8 mouse cellular contexts compared by ENCODE assay signal in genomic region chr15:77797609-77798411, GRCm38 (mm10). TPM values are rescaled to one million over a fixed set of nuclear protein-coding genes. Genes with fewer than 3 reads are reported as not detected.
A peak's percentile ranks its signal among the peaks of the same experiment; 100 is the strongest.
DNase-seq lines count a peak whose midpoint lies in the region; ATAC-seq and TF ChIP-seq lines count a peak whose summit lies in the region.
"Had no signal": no experiment of that assay in that cellular context is flagged by ENCODE, and none has a peak within 500 bp of the region (broad histone marks: within the 10 kb centered on the region; RNA-seq: fewer than 3 reads in every experiment).

No protein-coding gene starts in this region.

- H3K27me3 ChIP-seq in ES-Bruce4 (ENCODE audit: control insufficient read depth, insufficient read depth, low read length, poor library complexity, severe bottlenecking): no peaks in the 10 kb centered on the region
- H3K27me3 ChIP-seq in forebrain, embryonic 15.5 days: no peaks in the 10 kb centered on the region
- H3K27me3 ChIP-seq in intestine, embryonic 15.5 days (replicated peaks): no peaks in the 10 kb centered on the region
- no peaks in the 10 kb centered on the region for H3K27me3 ChIP-seq in lung, postnatal 0 days (replicated peaks; ENCODE audit: insufficient read depth, low read length)

- no peak for TF ChIP-seq EP300 in ES-Bruce4 (IDR thresholded peaks at IDR 0.05; ENCODE audit: insufficient read depth, low read depth, low read length)
- peak; percentile 33; the same call in 1 of the 2 replicates for TF ChIP-seq EP300 in lung, postnatal 0 days (IDR thresholded peaks at IDR 0.05)

- peak; percentile 90 for DNase-seq in adrenal gland, adult 2 months
- peak; percentile 80 for DNase-seq in lung, postnatal 0 days (ENCODE audit: low spot score)
- DNase-seq in thymus, postnatal 36 days: no peak
- DNase-seq in left cerebral cortex, adult 18-20 months (ENCODE audit: low spot score in 2 of 2): no peak

- H3K9ac ChIP-seq in ES-Bruce4 (ENCODE audit: low read depth, poor library complexity, severe bottlenecking): 0 out of 2 replicates have a peak overlapping the region, but pooled peaks have one; percentile 4
- H3K9ac ChIP-seq in forebrain, embryonic 15.5 days (replicated peaks): no peak overlapping the region
- H3K9ac ChIP-seq in intestine, embryonic 15.5 days: peak overlapping the region; percentile 2; the same call in 1 of the 2 replicates
- H3K9ac ChIP-seq in lung, postnatal 0 days (replicated peaks; ENCODE audit: low read depth): no peak overlapping the region

- TF ChIP-seq CTCF in ES-Bruce4 (IDR thresholded peaks at IDR 0.05; ENCODE audit: low read depth, low read length): no peak
- peak; percentile 3; the same call in 1 of the 2 replicates for TF ChIP-seq CTCF in lung, postnatal 0 days (IDR thresholded peaks at IDR 0.05)

- peak overlapping the region; percentile 55 for H3K27ac ChIP-seq in ES-Bruce4 (ENCODE audit: insufficient read depth, low read length)
- peak overlapping the region; percentile 61 for H3K27ac ChIP-seq in forebrain, embryonic 15.5 days (replicated peaks)
- peak overlapping the region; percentile 95 for H3K27ac ChIP-seq in intestine, embryonic 15.5 days
- peak overlapping the region; percentile 91 for H3K27ac ChIP-seq in lung, postnatal 0 days (ENCODE audit: low read length)

- 83% methylated on average over 14 of the region's 14 CpGs for whole genome bisulfite sequencing in forebrain, embryonic 15.5 days
- WGBS in intestine, embryonic 15.5 days: 62% methylated on average over 14 of the region's 14 CpGs
- WGBS in lung, postnatal 0 days: 53% methylated on average over 14 of the region's 14 CpGs

- H3K9me3 ChIP-seq in ES-Bruce4 (replicated peaks; ENCODE audit: control insufficient read depth, insufficient read depth, low read length, poor library complexity, severe bottlenecking): no peaks in the 10 kb centered on the region
- H3K9me3 ChIP-seq in forebrain, embryonic 15.5 days: no peaks in the 10 kb centered on the region
- H3K9me3 ChIP-seq in intestine, embryonic 15.5 days: no peaks in the 10 kb centered on the region
- H3K9me3 ChIP-seq in lung, postnatal 0 days (ENCODE audit: low read length): no peaks in the 10 kb centered on the region

- H3K4me3 ChIP-seq in ES-Bruce4 (ENCODE audit: low read depth, low read length): no peak overlapping the region
- H3K4me3 ChIP-seq in forebrain, embryonic 15.5 days: no peak overlapping the region
- no peak overlapping the region for H3K4me3 ChIP-seq in intestine, embryonic 15.5 days (replicated peaks)
- H3K4me3 ChIP-seq in lung, postnatal 0 days (ENCODE audit: low read depth, low read length): no peak overlapping the region

- TF ChIP-seq POLR2A in ES-Bruce4 (IDR thresholded peaks at IDR 0.05; ENCODE audit: insufficient read depth, low read length): no peak

- H3K4me1 ChIP-seq in ES-Bruce4 (ENCODE audit: control insufficient read depth, insufficient read depth, low read length): peaks cover 13% of the 10 kb centered on the region
- no peaks in the 10 kb centered on the region for H3K4me1 ChIP-seq in forebrain, embryonic 15.5 days
- peaks cover 51% of the 10 kb centered on the region for H3K4me1 ChIP-seq in intestine, embryonic 15.5 days (replicated peaks)
- H3K4me1 ChIP-seq in lung, postnatal 0 days (ENCODE audit: insufficient read depth, low read depth, low read length): peaks cover 45% of the 10 kb centered on the region

- peaks cover 18% of the 10 kb centered on the region for H3K36me3 ChIP-seq in ES-Bruce4 (ENCODE audit: control insufficient read depth, insufficient read depth, low read length, poor library complexity, severe bottlenecking)
- H3K36me3 ChIP-seq in forebrain, embryonic 15.5 days: peaks cover 3% of the 10 kb centered on the region; the same call in 1 of the 2 replicates
- peaks cover 30% of the 10 kb centered on the region for H3K36me3 ChIP-seq in intestine, embryonic 15.5 days
- peaks cover 41% of the 10 kb centered on the region for H3K36me3 ChIP-seq in lung, postnatal 0 days (ENCODE audit: insufficient read depth, low read length)

- no peak for ATAC-seq in forebrain, embryonic 15.5 days (replicated peaks)
- peak; percentile 24 for ATAC-seq in intestine, embryonic 15.5 days
- ATAC-seq in lung, postnatal 0 days: peak; percentile 36

- no peak overlapping the region for H3K4me2 ChIP-seq in forebrain, embryonic 15.5 days (replicated peaks)
- H3K4me2 ChIP-seq in intestine, embryonic 15.5 days (replicated peaks): 0 out of 2 replicates have a peak overlapping the region, but pooled peaks have one; percentile 4
- 0 out of 2 replicates have a peak overlapping the region, but pooled peaks have one; percentile 5 for H3K4me2 ChIP-seq in lung, postnatal 0 days (replicated peaks; ENCODE audit: low read depth, low read length)

RNA-seq across cellular contexts. Expression of gene Apol8, which starts 41.0 kb away (rescaled TPM):
- 1.4 and 1.9 TPM in 2 replicates for polyA plus RNA-seq in ES-Bruce4 (2011; ENCODE audit: insufficient read depth, insufficient read length, low read depth, missing spikeins)
- total RNA-seq in adrenal gland, adult 2 months (2021): not detected
- not detected in 2 replicates for polyA plus RNA-seq in adrenal gland, adult 2 months (2012; rRNA removed)
- polyA plus RNA-seq in forebrain, embryonic 15.5 days (2015; fragmentation: Nextera tagmentation; extraction: Ambion mirVana): 0.20 TPM in 1 of 2 replicates, not detected in the other
- polyA plus RNA-seq in intestine, embryonic 15.5 days (2015; fragmentation: Nextera tagmentation; extraction: Ambion mirVana): 0.18 and 0.35 TPM in 2 replicates
- polyA plus RNA-seq in lung, postnatal 0 days (2015; fragmentation: Nextera tagmentation; extraction: Ambion mirVana): 0.06 and 0.26 TPM in 2 replicates
- total RNA-seq in left cerebral cortex, adult 18-20 months (2021): 1 to 10 TPM; 7.9 to 9.2 TPM
- total RNA-seq: heart, postnatal 36 days had no signal

RNA-seq across cellular contexts. Expression of gene Myh9, which starts 44.2 kb away (rescaled TPM):
- 584 and 601 TPM in 2 replicates for polyA plus RNA-seq in ES-Bruce4 (2011; ENCODE audit: insufficient read depth, insufficient read length, low read depth, missing spikeins)
- total RNA-seq in adrenal gland, adult 2 months (2021): 100 to 1,000 TPM; 280 to 306 TPM
- polyA plus RNA-seq in adrenal gland, adult 2 months (2012; rRNA removed): 45.4 and 51.9 TPM in 2 replicates
- 12.3 and 12.4 TPM in 2 replicates for polyA plus RNA-seq in forebrain, embryonic 15.5 days (2015; fragmentation: Nextera tagmentation; extraction: Ambion mirVana)
- polyA plus RNA-seq in intestine, embryonic 15.5 days (2015; fragmentation: Nextera tagmentation; extraction: Ambion mirVana): 51.6 and 52.9 TPM in 2 replicates
- polyA plus RNA-seq in lung, postnatal 0 days (2015; fragmentation: Nextera tagmentation; extraction: Ambion mirVana): 59.3 and 67.3 TPM in 2 replicates
- total RNA-seq in left cerebral cortex, adult 18-20 months (2021): 10 to 100 TPM; 74.4 to 78.9 TPM

Comparison
In these comparisons a context has a peak if more than half of its experiments do, and no peak if none do; other contexts are left out.
1. H3K9ac ChIP-seq: peak in ES-Bruce4 (single experiment) and intestine, embryonic 15.5 days (single experiment); none in forebrain, embryonic 15.5 days (single experiment) and lung, postnatal 0 days (single experiment).
2. DNase-seq: peak in adrenal gland, adult 2 months (single experiment) and lung, postnatal 0 days (single experiment); none in thymus, postnatal 36 days (0 of 2) and left cerebral cortex, adult 18-20 months (0 of 2).
3. Peak in every context shown above with its lines, with median percentiles within 50 percentile points of each other: H3K27ac ChIP-seq.